Mouse (Mus musculus): ENCODE data around the gene Cnnm2. TPM values are rescaled to one million over a fixed set of nuclear protein-coding genes. Genes with fewer than 3 reads are reported as not detected.
"Not testable (repeated sequence)": the region's sequence is repeated elsewhere in the genome, so short reads cannot be mapped to it uniquely, and the experiment has no call there.

Gene Cnnm2
- polyA plus RNA-seq (2015; fragmentation: Nextera tagmentation; extraction: Ambion mirVana) = 2.3 and 3.0 TPM in 2 replicates

DNA sequence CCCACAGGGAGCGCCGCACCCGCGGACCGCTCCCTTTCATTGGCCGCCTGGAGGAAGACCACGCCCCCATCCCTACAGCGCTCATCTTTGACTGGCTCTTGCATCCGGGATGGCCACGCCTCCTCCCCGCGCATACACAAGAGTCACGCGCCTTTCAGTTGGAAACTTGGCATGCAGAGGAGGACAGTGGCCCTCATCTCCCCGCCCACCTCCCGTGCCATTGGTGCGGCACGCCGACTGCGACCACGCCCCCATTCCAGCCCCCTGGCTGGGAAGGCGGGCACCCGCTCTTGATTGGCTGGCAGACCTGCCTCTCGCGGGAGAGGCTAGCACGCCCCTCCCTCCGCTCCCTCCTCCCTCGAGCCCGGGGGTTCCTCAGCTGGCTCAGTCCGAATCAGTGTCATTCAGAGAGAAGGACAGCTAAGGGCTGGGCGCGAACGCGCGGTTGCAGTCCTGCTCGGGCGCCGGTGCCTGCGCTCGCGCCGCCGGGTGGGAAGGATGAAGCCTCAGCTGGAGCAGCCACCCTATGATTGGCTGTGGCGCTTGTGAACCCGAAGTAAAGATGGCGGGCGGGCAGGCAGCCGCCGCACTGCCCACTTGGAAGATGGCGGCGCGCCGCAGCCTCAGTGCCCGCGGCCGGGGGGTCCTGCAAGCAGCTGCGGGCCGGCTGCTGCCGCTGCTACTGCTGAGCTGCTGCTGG, at the start of gene Cnnm2:
TSS of gene Cnnm2 (plus strand) at position 350 of the 700 bp plus-strand sequence.
- Histone ChIP-seq H3K4me1 (peaks cover 33% of the 10 kb centered on the region), H3K4me2 (peak within 1 kb of the TSS; percentile 99), H3K27ac (peak within 1 kb of the TSS; percentile 76), H3K36me3 (ENCODE audit: poor library complexity, severe bottlenecking) (no peaks in the 10 kb centered on the region), H3K27me3 (peaks cover 40% of the 10 kb centered on the region), H3K9ac (peak within 1 kb of the TSS; percentile 81), H3K4me3 (peak within 1 kb of the TSS; percentile 85), H3K9me3 (replicated peaks) (no peaks in the 10 kb centered on the region)
- under 1% methylated on average over 56 of the region's 59 CpGs for WGBS
- ATAC-seq = peak; percentile 97

DNA sequence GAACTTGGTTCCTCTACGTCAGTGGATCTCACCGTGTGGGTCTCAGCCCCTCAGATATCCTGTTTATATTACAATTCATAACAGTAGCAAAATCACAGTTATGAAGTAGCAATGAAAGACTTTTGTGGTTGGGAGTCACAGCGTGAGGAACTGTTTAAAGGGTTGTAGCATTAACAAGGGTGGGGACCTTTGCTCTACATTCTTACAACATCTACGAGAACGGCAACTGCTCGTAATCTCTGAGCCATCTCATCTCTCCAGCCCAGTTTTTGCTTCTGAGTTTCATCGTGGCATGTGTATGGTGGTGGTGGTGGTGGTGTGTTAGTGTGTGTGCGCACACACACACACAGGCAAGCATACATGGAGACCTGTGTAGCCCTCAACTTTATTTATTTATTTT, 47.2 kb upstream of the Cnnm2 start:
- Histone ChIP-seq H3K4me3 (no peak overlapping the region), H3K9ac (no peak overlapping the region), H3K36me3 (ENCODE audit: poor library complexity, severe bottlenecking) (0 out of 2 replicates have a peak, but pooled peaks cover 3% of the 10 kb centered on the region), H3K9me3 (replicated peaks) (peaks cover 9% of the 10 kb centered on the region; the same call in 1 of the 2 replicates), H3K4me2 (no peak overlapping the region), H3K27me3 (no peaks in the 10 kb centered on the region), H3K27ac (no peak overlapping the region), H3K4me1 (no peaks in the 10 kb centered on the region)
- WGBS = 96% methylated on average over 8 of the region's 8 CpGs
- ATAC-seq = no peak

DNA sequence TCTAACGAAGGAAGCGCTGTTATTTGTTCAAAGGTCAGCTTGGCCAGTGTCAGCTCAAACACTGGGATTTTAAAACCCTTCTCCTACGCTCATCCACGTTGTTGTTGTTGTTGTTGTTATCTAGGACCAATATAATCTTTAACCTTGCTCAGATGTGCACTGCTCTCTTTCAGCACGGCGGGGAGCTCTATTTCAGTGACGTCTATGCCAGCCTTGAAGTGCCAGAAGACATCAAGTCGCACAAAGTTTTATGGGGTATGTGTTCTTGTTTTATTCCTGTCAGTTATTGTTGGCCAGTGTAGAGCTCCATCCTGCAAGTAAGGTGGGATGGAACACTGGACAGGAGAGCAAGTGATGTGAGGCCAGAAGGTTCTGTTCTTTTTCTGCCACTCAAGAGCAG, 46.4 kb upstream of the Cnnm2 start:
- Histone ChIP-seq H3K4me2 (no peak overlapping the region), H3K36me3 (ENCODE audit: poor library complexity, severe bottlenecking) (0 out of 2 replicates have a peak, but pooled peaks cover 3% of the 10 kb centered on the region), H3K4me3 (no peak overlapping the region), H3K9me3 (replicated peaks) (peaks cover 9% of the 10 kb centered on the region; the same call in 1 of the 2 replicates), H3K9ac (no peak overlapping the region), H3K4me1 (no peaks in the 10 kb centered on the region), H3K27me3 (no peaks in the 10 kb centered on the region), H3K27ac (no peak overlapping the region)
- ATAC-seq = no peak
- 92% methylated on average over 8 of the region's 8 CpGs for WGBS

DNA sequence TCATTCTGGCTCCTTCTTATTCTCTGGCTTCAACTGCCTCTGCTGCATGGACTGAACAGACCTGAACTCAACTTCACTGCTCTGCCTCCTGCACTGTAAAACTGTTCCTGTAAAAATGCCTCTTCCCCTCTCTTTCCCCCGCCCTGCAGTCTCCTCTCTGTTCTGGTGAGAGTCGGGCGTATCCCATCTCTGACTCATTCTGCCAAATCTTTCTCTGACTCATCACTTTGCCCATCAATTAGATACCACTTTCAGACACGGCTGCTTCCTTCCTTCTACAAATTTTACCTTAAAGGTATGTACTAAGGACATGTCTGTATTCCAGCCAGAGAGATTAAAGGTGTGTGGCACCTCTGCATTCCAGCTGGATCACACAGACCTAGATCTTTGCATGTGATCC, 43.2 kb upstream of the Cnnm2 start:
- H3K9ac ChIP-seq = no peak overlapping the region
- ATAC-seq = no peak
- WGBS = 85% methylated on average over 4 of the region's 4 CpGs

DNA sequence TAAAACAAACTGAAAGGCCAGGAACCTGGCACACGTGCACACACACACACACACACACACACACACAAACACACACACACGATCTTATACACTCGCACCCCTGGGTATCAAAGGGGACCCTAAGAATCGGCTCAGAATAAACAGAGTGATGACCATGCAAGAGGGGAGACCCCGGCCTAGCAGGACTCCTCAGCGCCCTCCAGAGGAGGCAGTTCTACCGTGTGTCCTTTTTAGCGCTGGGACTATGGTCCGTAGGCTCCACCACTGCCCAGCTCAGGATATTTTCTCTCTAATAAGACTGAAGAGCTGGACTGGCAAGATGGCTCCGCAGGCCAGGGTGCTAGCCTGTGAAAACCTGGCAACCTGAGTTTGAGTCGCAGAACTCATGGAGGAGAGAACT, 37.0 kb upstream of the Cnnm2 start:
- Histone ChIP-seq H3K4me2 (no peak overlapping the region), H3K4me1 (peaks cover 5% of the 10 kb centered on the region), H3K9me3 (replicated peaks) (no peaks in the 10 kb centered on the region), H3K36me3 (ENCODE audit: poor library complexity, severe bottlenecking) (no peaks in the 10 kb centered on the region), H3K4me3 (no peak overlapping the region), H3K27me3 (no peaks in the 10 kb centered on the region), H3K27ac (no peak overlapping the region), H3K9ac (no peak overlapping the region)
- 72% methylated on average over 11 of the region's 11 CpGs for WGBS
- ATAC-seq = no peak

More for the DNA sequence above, 43.2 kb upstream of the Cnnm2 start:
- H3K4me1 ChIP-seq = no peaks in the 10 kb centered on the region
- H3K36me3 ChIP-seq (ENCODE audit: poor library complexity, severe bottlenecking) = 0 out of 2 replicates have a peak, but pooled peaks cover 3% of the 10 kb centered on the region
- H3K9me3 ChIP-seq (replicated peaks) = peaks cover 9% of the 10 kb centered on the region; the same call in 1 of the 2 replicates
- H3K4me2 ChIP-seq = no peak overlapping the region
- H3K27ac ChIP-seq = no peak overlapping the region
- no peak overlapping the region for H3K4me3 ChIP-seq
- no peaks in the 10 kb centered on the region for H3K27me3 ChIP-seq

DNA sequence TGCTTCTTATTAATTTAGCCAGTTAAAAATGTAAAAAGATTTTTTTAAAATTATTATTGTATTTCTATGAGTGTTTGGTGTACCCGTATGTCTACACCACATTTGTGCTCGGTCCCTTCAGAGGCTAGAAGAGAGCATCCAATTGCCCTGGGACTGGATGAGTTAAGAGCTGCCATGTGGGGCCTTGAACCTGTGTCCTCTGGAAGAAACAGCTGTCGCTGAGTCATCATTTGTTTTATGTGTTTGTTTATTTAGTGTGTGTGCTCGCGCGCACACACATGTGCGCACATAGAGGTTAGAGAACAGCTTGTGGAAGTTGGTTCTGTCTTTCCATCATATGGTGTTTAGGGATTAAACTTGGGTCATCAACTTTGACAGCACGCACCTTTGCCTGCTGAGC, 35.3 kb upstream of the Cnnm2 start:
- no peak overlapping the region for H3K9ac ChIP-seq
- H3K4me2 ChIP-seq = no peak overlapping the region
- 98% methylated on average over 8 of the region's 8 CpGs for WGBS
- H3K4me1 ChIP-seq = peaks cover 5% of the 10 kb centered on the region
- no peak for ATAC-seq
- H3K36me3 ChIP-seq (ENCODE audit: poor library complexity, severe bottlenecking) = no peaks in the 10 kb centered on the region
- no peak overlapping the region for H3K4me3 ChIP-seq
- H3K9me3 ChIP-seq (replicated peaks) = no peaks in the 10 kb centered on the region
- no peaks in the 10 kb centered on the region for H3K27me3 ChIP-seq
- no peak overlapping the region for H3K27ac ChIP-seq

DNA sequence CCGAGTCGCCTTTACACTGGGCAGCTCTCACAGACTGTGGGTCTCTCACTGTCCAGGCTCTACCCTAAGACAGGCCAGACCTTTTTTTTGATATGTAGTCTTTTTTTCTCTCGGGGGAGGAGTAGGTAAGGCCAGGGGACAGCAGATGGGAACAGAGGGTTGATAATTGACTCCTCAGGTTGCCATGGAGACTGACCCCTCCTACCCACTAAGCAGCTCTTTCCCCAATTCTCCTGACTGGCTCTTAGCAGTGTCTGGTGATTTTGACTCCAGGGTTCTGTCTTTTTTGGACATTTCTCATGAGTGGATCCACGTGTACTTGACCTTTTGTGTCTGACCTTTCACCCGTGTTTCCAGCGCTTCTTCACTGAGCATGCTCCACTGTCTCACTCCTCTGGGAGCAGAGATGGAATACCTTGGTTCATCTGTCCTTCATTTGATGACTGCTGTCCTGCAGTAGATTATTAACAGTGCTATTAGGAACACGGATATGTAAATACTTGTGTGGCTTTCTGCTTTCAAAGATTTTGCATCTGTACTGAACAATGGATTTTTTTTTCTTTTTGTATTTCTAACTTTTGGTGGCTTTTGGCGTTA, 34.2 kb upstream of the Cnnm2 start:
- H3K27ac ChIP-seq = no peak overlapping the region
- ATAC-seq = no peak
- H3K27me3 ChIP-seq = no peaks in the 10 kb centered on the region

DNA sequence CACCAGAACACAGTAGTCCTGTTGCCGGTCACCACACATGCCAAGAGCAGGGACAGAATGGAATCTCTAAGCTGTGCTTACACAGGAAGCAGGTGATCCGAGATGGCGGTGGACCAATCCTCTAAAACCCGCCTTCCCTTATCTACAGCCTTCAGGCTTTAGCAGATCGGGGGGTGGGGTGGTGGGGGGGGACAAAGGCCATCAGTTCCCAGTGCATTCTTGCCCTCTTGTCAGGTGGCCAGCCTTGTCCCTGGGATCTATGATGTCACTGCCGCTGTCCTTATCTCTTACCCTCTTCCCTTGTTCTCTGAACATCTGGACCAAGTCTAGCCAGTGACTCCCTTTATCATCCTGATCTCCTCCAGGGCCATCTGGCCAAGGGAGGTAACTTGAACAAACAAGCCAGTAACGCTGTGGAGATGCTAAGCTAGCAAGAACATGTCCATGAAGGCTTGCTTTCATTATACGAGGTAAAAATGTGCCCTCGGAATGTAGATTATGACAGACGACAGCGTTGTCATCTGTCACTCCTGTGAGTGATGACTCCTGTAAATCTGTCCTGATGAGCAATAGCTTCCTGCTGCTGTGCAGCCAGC, 33.4 kb upstream of the Cnnm2 start:
- H3K27me3 ChIP-seq = no peaks in the 10 kb centered on the region
- peaks cover 5% of the 10 kb centered on the region for H3K4me1 ChIP-seq
- 91% methylated on average over 11 of the region's 11 CpGs for WGBS
- H3K27ac ChIP-seq = no peak overlapping the region
- no peak overlapping the region for H3K4me3 ChIP-seq
- H3K36me3 ChIP-seq (ENCODE audit: poor library complexity, severe bottlenecking) = no peaks in the 10 kb centered on the region
- H3K9me3 ChIP-seq (replicated peaks) = no peaks in the 10 kb centered on the region
- no peak overlapping the region for H3K4me2 ChIP-seq
- no peak overlapping the region for H3K9ac ChIP-seq
- no peak for ATAC-seq

More for the DNA sequence above, 34.2 kb upstream of the Cnnm2 start:
- Histone ChIP-seq H3K9me3 (replicated peaks) (no peaks in the 10 kb centered on the region), H3K4me3 (no peak overlapping the region), H3K4me2 (no peak overlapping the region), H3K9ac (no peak overlapping the region), H3K4me1 (peaks cover 5% of the 10 kb centered on the region), H3K36me3 (ENCODE audit: poor library complexity, severe bottlenecking) (no peaks in the 10 kb centered on the region)
- WGBS = 62% methylated on average over 8 of the region's 8 CpGs

DNA sequence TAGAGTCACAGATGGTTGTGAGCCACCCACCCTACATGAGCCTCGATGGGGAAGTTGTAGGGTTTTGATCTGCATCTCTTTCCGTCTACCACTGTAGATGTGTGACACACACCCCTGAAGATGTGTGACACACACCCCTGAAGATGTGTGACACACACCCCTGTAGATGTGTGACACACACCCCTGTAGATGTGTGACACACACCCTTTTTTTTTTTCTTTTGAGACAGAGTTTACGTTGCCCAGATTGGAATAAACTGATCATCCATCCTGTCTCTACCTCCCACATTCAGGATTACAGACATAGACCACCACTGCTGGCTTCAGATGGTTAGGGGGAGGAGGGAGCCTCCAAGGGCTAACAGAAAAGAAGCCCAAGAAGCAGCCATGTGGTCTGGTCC, 32.5 kb upstream of the Cnnm2 start:
- H3K27ac ChIP-seq = no peak overlapping the region
- H3K9me3 ChIP-seq (replicated peaks) = no peaks in the 10 kb centered on the region
- no peak overlapping the region for H3K9ac ChIP-seq
- ATAC-seq = no peak
- no peak overlapping the region for H3K4me2 ChIP-seq
- peaks cover 5% of the 10 kb centered on the region for H3K4me1 ChIP-seq
- no peaks in the 10 kb centered on the region for H3K36me3 ChIP-seq (ENCODE audit: poor library complexity, severe bottlenecking)
- WGBS = 89% methylated on average over 3 of the region's 3 CpGs
- H3K4me3 ChIP-seq = no peak overlapping the region
- no peaks in the 10 kb centered on the region for H3K27me3 ChIP-seq

DNA sequence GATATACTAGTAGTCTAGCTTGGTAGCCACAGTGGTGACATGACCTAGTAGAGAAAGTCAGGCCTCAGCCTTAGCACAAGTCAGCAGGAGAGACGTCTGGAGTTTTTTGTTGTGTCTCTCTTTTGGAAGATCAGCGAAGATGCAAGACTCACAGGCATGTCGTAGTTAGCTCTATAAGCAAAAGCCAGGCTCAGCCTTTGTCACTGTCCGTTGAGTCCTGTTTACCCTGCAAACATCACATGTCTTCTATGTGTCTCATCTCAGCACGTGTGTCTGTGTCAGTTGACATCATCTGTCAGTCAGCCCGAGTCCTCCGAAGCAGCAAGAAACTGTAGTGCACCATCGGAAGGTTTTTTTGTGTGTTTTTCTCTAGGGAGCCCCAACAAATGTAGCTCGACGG, 30.0 kb upstream of the Cnnm2 start:
- no peak for ATAC-seq
- H3K9me3 ChIP-seq (replicated peaks) = no peaks in the 10 kb centered on the region
- no peaks in the 10 kb centered on the region for H3K36me3 ChIP-seq (ENCODE audit: poor library complexity, severe bottlenecking)
- H3K4me1 ChIP-seq = peaks cover 5% of the 10 kb centered on the region
- H3K4me3 ChIP-seq = no peak overlapping the region
- no peak overlapping the region for H3K27ac ChIP-seq
- H3K4me2 ChIP-seq = no peak overlapping the region
- 90% methylated on average over 10 of the region's 10 CpGs for WGBS
- H3K9ac ChIP-seq = no peak overlapping the region
- no peaks in the 10 kb centered on the region for H3K27me3 ChIP-seq

DNA sequence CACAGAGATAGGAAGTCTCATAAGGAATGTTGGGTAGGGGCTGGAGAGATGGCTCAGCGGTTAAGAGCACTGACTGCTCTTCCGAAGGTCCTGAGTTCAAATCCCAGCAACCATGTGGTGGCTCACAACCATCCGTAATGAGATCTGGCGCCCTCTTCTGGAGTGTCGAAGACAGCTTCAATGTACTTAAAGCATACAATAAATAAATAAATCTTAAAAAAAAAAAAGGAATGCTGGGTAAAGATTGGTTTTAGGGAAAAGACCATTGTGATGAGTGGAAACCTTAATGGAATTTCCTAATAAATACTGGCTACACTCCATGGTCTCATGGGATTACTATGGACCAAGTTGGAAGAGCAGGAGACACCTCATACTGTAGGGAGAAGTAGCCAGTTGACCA, 28.7 kb upstream of the Cnnm2 start:
- not testable (repeated sequence) for H3K27me3 ChIP-seq; H3K9ac ChIP-seq; H3K4me2 ChIP-seq; H3K4me3 ChIP-seq; H3K4me1 ChIP-seq; H3K36me3 ChIP-seq (ENCODE audit: poor library complexity, severe bottlenecking); ATAC-seq; H3K9me3 ChIP-seq (replicated peaks); H3K27ac ChIP-seq
- 94% methylated on average over 5 of the region's 5 CpGs for WGBS

DNA sequence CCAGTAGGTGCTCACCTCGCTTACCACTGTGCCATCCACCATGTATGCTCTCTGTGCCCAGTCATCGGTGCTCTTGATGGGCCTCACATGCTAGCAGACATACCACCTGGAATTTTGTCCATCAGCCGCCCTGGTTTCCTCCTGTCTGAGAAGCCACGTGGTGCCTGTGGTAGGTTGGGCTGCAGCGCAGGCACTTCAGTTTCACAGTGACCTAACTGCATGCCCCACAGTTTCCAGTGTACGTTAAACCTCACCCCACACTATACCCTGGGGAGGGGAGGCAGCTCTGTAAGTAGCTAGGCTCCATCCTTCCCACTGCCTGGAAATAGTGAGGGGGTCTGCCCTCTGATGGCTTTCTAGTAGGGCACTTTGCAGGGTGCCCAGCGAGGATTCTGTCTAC, 27.8 kb upstream of the Cnnm2 start:
- WGBS = 89% methylated on average over 7 of the region's 7 CpGs
- no peak overlapping the region for H3K4me3 ChIP-seq
- no peak overlapping the region for H3K9ac ChIP-seq
- no peaks in the 10 kb centered on the region for H3K27me3 ChIP-seq
- H3K4me2 ChIP-seq = no peak overlapping the region
- H3K27ac ChIP-seq = no peak overlapping the region
- H3K9me3 ChIP-seq (replicated peaks) = no peaks in the 10 kb centered on the region
- no peak for ATAC-seq
- no peaks in the 10 kb centered on the region for H3K36me3 ChIP-seq (ENCODE audit: poor library complexity, severe bottlenecking)
- H3K4me1 ChIP-seq = no peaks in the 10 kb centered on the region
